Comparison of ENCODE assay signal across 35 mouse cellular contexts in genomic region chr8:5964299-5964698, GRCm38 (mm10).
"Had no signal": no experiment of that assay in that cellular context is flagged by ENCODE, and none has a peak within 500 bp of the region (broad histone marks: within the 10 kb centered on the region; RNA-seq: fewer than 3 reads in every experiment).

No protein-coding gene starts in this region.

- DNase-seq: heart, adult 2 months; heart, postnatal 10 days; heart, postnatal 14 days; heart, postnatal 36 days; heart, postnatal 4 days; kidney, adult 11 months; kidney, adult 18-20 months; kidney, adult 2 months; kidney, adult 8-10 months; kidney, adult 9 months; kidney, postnatal 10 days; kidney, postnatal 14 days; kidney, postnatal 25 days; kidney, postnatal 36 days; kidney, postnatal 4 days; layer of hippocampus, adult 9-11 months; layer of hippocampus, postnatal 36 days had no signal

- H3K27ac ChIP-seq: heart, adult 2 months; heart, embryonic 10.5 days; heart, embryonic 13.5 days; heart, embryonic 15.5 days; hindbrain, embryonic 10.5 days; hindbrain, embryonic 12.5 days; hindbrain, embryonic 13.5 days; hindbrain, embryonic 14.5 days; hindbrain, embryonic 15.5 days; hindbrain, postnatal 0 days; kidney, embryonic 15.5 days; kidney, postnatal 0 days; layer of hippocampus, adult 2 months had no signal

- H3K4me1 ChIP-seq: heart, embryonic 10.5 days; heart, embryonic 12.5 days; heart, embryonic 13.5 days; heart, embryonic 15.5 days; hindbrain, embryonic 10.5 days; hindbrain, embryonic 12.5 days; hindbrain, embryonic 15.5 days; kidney, embryonic 15.5 days had no signal

- H3K9ac ChIP-seq: heart, embryonic 12.5 days; heart, embryonic 13.5 days; heart, embryonic 15.5 days; hindbrain, embryonic 12.5 days; hindbrain, embryonic 13.5 days; hindbrain, embryonic 14.5 days; hindbrain, embryonic 15.5 days; kidney, embryonic 15.5 days had no signal

- H3K4me2 ChIP-seq: heart, embryonic 11.5 days; heart, embryonic 12.5 days; heart, embryonic 13.5 days; heart, embryonic 15.5 days; hindbrain, embryonic 12.5 days; hindbrain, embryonic 13.5 days; hindbrain, embryonic 14.5 days; hindbrain, embryonic 15.5 days; kidney, embryonic 15.5 days had no signal

- H3K9me3 ChIP-seq: heart, embryonic 10.5 days; heart, embryonic 12.5 days; heart, embryonic 13.5 days; heart, embryonic 15.5 days; hindbrain, embryonic 10.5 days; hindbrain, embryonic 12.5 days; hindbrain, embryonic 13.5 days; hindbrain, embryonic 15.5 days; kidney, embryonic 15.5 days had no signal

- ATAC-seq: hindbrain, embryonic 16.5 days; hindbrain, postnatal 0 days; inflammation-experienced regulatory T-cells, adult 6 months; intestine, embryonic 16.5 days; intestine, postnatal 0 days had no signal

- H3K27me3 ChIP-seq: heart, embryonic 12.5 days; heart, embryonic 13.5 days; heart, embryonic 15.5 days; hindbrain, embryonic 12.5 days; hindbrain, embryonic 13.5 days; hindbrain, embryonic 15.5 days; kidney, embryonic 15.5 days had no signal

- H3K36me3 ChIP-seq: heart, embryonic 10.5 days; heart, embryonic 12.5 days; heart, embryonic 13.5 days; heart, embryonic 15.5 days; hindbrain, embryonic 10.5 days; hindbrain, embryonic 12.5 days; hindbrain, embryonic 13.5 days; hindbrain, embryonic 15.5 days; kidney, embryonic 15.5 days had no signal

- H3K4me3 ChIP-seq: heart, adult 2 months; heart, embryonic 10.5 days; heart, embryonic 12.5 days; heart, embryonic 13.5 days; heart, embryonic 15.5 days; hindbrain, embryonic 10.5 days; hindbrain, embryonic 12.5 days; hindbrain, embryonic 13.5 days; hindbrain, embryonic 15.5 days; kidney, embryonic 15.5 days; layer of hippocampus, adult 2 months had no signal
